Mouse (Mus musculus) ZHBTc4 (cell line): Measurements from ENCODE around the gene Drosha.
"Not testable (repeated sequence)": the region's sequence is repeated elsewhere in the genome, so short reads cannot be mapped to it uniquely, and the experiment has no call there.

Experiments used
- DNase-seq: peaks from one replicate; pipeline ENCODE4 v3.0.0-alpha.2; 2011; ENCODE audit warnings: low read depth, low spot score

The Drosha gene

GRCm38 (mm10) chr15:12931481-12931880, 106.9 kb downstream of the Drosha start:
- no peak for DNase-seq

GRCm38 (mm10) chr15:12936217-12936732, 111.7 kb downstream of the Drosha start:
- no peak for DNase-seq

- DNase-seq, result not testable (repeated sequence)
These were observed 112.7 kb downstream of the Drosha start for GRCm38 (mm10) chr15:12937326-12937725.

- DNase-seq, result no peak
These were observed 116.5 kb downstream of the Drosha start for GRCm38 (mm10) chr15:12941106-12941505.

GRCm38 (mm10) chr15:12941651-12942180, 117.1 kb downstream of the Drosha start:
- DNase-seq, result no peak

- DNase-seq, result no peak
These were observed 117.8 kb downstream of the Drosha start for GRCm38 (mm10) chr15:12942424-12942823.

- peak; percentile 56 for DNase-seq
These were observed 133.4 kb downstream of the Drosha start for GRCm38 (mm10) chr15:12958051-12958450.

GRCm38 (mm10) chr15:12962179-12962578, 137.6 kb downstream of the Drosha start:
- peak; percentile 94 for DNase-seq

GRCm38 (mm10) chr15:12965209-12965608, 140.6 kb downstream of the Drosha start:
- no peak for DNase-seq

GRCm38 (mm10) chr15:12968815-12969214, 144.2 kb downstream of the Drosha start:
- peak; percentile 51 for DNase-seq

- DNase-seq, result no peak
These were observed 147.8 kb downstream of the Drosha start for GRCm38 (mm10) chr15:12972441-12972840.
